Mouse (Mus musculus): Measurements from ENCODE around the gene Dock2. TPM values are rescaled to one million over a fixed set of nuclear protein-coding genes. Genes with fewer than 3 reads are reported as not detected.

The Dock2 gene
- total RNA-seq, 4 experiments from 2014 or later, result 3.1 to 13.1 (median 8.2) TPM

DNA sequence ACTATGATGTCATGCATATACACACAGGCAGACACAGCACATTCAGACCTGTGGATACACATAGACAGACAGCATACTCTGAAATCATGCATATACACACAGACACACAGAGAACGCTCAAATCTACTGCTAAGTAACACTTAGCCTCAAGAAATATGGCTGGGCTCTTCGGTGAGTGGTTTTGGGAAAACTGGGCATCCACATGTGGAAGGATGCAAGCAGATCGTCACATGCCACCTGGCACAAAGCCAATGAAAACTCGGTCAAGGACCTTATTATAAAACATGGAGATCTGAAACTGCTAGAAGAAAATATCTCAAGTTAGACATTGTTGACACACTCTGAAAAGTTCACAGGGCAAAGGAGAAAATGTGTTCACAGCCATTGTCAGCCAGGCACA is 255.7 kb downstream of the Dock2 start:
- DNase-seq (ENCODE audit: low spot score in 2 of 2), result no peak

DNA sequence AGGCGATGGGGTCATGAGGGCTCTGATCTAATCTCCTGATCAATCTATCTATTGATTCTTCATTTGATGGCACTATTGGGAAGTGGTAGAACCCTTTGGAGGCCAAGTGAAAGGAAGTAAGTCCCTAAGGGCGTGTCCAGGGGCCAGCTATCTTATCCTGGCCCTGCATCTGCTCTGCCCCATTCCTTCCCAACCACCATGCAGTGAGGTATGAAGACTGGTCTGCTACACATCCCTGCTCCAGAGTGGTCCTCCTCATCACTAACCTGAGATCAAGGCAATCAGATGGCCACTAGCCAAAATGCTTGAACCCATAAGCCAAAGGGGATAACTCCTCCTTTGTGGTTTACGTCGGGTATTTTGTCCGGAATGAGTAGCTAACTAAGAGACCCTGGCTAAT is 256.5 kb downstream of the Dock2 start:
- DNase-seq (ENCODE audit: low spot score in 2 of 2), result no peak

DNA sequence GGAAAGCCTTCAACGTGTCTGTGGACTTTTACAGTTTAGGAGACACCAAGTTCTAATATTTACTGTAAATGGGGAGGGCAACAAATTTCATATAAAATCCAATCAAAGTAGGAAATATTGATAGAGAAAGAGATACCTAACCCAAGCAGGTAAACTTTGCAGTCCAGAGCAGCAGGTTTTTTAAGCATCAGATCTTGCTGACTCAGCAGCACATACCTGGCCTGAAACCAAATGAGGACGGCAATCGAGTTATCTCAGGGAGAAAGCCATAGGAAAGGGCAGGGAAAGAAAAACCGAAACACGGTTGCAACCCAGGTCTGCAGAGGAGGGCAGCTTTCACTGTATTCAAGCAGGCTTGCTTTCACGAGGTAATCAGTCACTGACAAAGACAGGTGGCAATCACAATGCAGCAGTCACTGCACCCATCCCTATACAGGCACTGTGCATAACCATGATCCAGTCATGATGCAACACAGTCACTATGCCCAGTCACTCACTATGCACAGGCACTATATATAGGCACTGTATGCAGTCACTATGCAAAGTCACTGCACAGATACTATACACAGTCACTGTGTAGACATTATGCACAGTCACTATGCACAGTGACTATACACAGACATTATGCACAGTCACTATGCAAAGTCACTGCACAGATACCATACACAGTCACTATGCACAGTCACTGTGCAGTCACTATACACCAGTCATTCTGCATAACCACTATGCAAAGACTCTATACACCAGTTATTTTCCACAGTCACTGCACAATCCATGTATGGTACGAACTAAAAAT is 258.4 kb downstream of the Dock2 start:
- no peak for DNase-seq (ENCODE audit: low spot score in 2 of 2)

DNA sequence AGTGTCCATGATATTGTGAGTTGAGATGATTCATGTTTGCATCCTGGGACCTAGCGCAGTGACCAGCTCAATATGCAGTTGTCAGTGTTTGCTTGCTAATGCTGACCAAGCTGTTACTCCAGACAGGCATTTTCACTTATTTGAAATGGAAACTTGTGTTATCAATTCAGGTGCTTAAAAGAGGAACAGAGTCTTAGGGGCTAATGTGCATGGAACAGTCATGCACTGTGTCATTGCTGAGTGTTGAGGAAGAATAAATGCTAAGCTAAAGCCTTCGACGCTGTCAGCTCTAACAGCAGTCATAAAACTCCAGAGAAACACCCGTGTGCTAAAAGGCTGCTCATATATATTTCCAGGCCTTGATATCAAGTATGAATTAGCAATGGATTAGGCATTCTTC is 259.1 kb downstream of the Dock2 start:
- no peak for DNase-seq (ENCODE audit: low spot score in 2 of 2)

DNA sequence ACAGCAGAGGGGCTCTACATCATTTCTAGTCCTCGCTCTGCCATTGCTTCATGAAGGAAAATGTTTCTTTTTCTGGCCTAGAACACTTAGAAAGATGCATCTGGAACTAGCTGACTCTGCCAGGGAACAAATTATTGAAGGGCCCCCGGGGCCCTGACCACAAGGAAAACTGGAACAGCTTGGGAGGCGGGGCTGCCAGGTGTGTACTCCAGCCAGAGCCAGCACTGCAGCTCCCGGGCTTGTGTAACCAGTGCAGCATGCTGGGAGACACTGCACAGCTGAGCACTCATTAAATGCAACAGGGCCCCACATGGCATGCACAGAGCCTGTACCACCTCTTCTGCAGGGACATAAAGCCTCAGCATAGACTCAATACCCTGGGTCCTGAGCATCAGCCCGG is 265.1 kb downstream of the Dock2 start:
- DNase-seq (ENCODE audit: low spot score in 2 of 2), result no peak

DNA sequence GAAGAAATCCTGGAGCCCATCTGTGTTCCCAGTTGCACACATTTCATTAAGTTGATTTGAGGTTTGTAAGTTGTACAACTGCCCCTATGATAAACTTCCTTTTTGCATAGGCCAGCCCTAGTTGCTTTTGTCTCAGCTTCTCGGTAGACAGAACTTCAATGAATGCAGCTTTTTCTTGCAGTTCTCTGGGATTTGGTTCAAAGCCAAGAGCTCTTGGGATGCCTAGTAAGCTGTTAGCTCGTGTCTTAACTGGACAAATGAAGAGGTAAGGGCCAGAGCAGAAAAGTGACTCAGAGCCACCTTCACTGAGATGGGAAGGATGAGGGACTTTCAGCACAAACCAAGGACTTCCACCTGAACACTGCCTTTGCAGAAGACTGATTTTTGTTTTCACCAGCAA is 266.7 kb downstream of the Dock2 start:
- no peak for DNase-seq (ENCODE audit: low spot score in 2 of 2)

DNA sequence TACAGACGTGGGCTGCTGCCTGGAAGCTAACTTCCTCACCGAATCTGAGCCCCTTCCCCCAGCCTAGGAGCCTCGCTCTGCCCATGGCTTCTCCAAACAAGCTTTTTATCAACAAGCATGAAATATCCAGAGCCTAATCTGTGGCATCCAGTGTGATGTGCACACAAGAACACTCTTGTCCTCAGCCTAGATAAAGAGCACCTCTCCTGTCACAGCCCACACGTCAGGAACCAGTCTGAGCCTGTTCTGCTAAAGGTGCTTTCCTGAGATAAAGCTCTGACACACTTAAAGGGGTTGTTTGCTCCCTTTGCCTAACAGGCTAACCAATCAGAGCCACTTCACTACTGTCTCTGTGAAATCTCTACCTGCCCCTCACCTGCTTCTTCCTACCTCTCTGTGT is 268.4 kb downstream of the Dock2 start:
- DNase-seq (ENCODE audit: low spot score in 2 of 2), result no peak

DNA sequence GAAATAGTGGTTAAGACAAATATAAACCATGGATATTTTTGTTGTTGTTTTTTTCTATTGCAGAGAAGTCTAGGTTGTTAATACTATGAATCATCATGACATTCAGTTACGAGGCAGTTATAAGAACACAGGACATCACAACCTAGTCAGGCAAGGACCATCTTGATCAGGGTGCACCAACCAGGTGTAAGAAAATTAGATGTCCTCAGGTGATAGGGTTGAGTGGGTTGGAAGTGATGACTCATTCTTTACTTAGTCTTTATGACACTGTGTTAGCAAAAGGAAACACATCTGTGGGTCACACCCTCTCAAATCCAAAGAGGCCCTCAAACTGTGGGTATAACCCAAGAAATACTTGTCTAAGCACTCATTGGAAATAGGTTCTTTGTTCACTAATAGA is 277.3 kb downstream of the Dock2 start:
- no peak for DNase-seq (ENCODE audit: low spot score in 2 of 2)

DNA sequence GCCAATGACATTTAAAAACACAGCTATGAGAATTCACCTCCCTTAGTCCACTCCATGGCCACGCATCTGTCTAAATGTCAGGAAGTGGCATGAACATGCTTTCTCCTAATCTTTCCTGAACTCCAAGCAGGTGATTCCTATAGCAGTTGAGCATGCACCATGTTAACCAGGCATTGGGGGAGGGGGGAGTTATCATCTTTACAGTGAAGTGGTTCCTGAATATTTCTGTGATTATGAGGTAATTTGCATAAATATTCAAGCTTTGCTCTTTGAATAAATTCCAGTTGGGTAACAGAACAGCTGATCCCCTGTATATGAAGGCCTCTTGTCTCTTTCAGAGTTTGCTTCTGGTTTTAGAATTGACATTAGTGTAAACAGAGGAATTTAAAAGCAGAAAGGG is 284.0 kb downstream of the Dock2 start:
- DNase-seq (ENCODE audit: low spot score in 2 of 2), result no peak

DNA sequence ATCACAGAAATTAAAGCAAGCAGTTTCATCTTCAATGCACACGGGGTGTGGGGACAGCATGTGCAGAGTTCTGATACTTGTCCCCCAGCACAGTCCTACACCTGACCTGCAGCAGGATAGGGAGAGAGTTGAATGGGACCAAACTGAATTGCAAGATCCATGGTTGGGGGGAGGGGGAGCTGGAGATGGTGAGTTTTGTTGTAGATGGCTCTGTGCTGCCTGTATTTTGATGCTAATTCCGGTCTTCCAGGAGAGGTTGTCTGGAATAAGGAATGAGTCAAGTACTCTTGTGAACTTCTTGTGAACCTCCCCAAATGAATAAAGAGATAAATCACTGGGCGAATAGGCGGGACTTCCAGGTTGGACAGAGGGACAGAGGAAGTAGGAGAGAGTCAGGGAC is 289.0 kb downstream of the Dock2 start:
- no peak for DNase-seq (ENCODE audit: low spot score in 2 of 2)

DNA sequence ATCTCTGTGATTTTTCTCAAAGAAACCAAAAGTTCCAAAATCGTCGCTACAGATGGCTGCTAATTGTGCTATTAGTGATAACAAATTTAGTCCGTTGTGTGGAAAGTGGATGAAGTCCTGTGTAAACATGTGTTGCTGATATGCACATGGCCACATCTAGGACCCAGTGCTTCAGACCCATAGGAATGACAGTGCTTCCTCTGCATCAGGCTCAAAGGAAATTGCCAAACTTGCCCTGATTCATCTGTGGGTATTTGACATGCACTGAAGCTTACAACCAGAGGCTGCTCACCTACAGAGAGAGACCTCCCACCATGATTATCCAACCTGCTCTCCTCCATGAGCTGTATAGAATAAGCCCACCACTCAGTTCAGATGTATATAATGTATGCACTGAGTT is 290.7 kb downstream of the Dock2 start:
- DNase-seq (ENCODE audit: low spot score in 2 of 2), result no peak

DNA sequence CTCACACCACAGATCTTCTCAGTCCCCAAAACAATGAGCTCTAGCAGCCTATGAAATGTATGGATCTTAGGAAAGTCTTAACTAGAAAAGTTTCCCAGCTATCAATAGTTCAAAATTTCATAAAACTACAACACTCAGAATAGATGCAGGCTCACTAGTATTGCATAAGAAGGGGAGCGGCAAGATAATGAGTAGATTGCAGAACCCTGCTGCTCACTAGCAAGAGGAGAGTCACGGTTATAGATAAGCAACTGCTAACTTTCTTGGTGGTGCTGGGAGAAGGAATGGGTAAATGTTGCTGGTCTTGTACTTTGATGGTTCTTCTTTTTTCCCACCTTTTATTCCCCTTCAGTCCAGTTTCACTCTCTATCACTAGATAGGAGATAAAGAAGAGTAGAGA is 291.5 kb downstream of the Dock2 start:
- no peak for DNase-seq (ENCODE audit: low spot score in 2 of 2)

DNA sequence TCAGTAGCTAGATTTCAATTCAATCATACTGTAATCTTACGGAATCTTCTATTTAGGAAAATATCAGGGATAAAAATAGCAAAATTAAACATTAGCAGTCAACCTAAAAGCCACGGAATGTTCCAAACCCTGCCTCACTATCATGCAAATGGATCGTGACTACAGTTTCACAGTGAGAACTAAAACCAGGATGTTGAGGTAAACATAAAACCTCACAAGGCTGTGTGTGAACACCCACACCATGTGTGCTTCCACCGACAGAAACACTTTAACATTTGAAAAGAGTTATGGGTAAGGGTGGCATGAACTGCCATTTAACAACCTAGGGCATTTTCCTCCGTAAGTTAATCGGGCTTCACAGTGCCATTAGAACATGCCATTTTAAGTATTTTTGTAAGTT is 294.1 kb downstream of the Dock2 start:
- no peak for DNase-seq (ENCODE audit: low spot score in 2 of 2)

DNA sequence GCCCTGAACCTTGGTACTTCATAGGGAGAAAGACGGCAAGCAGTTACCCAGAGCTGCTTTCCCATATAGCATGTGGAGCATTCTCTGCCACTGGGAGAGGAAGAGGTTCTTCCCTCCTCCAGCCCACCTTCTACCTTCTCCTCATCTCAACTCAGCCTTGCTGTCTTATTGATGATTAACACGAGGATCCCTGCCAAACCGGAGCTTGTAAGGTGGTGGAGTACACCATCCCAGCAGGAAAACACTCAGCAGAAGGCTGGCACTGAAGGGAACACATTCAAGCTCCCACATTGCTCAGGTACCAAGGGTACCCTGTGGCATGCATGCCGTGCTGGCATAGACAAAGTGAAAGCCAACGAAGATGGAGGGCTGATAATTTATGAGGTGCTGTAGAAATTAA is 304.4 kb downstream of the Dock2 start:
- no peak for DNase-seq (ENCODE audit: low spot score in 2 of 2)

DNA sequence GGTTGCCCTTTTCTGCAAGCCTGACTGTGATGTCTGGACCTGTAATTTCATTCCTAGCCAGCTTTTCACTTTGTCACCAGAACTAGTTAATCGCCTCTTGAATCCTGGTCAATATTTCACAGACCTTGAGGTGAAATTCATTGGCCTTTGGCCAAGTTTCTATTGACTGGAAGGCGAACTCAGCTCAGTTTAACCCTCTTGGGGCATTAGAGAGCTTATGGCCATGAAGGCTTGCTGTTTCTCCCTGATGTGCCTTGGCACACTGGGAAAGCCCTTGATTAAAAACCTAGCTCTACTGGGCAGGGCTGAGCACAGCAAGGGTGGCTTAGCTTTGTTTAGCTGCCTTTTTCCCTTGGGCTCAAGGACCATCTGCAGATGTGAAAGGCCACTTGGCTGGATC is 313.9 kb downstream of the Dock2 start:
- no peak for DNase-seq (ENCODE audit: low spot score in 2 of 2)

DNA sequence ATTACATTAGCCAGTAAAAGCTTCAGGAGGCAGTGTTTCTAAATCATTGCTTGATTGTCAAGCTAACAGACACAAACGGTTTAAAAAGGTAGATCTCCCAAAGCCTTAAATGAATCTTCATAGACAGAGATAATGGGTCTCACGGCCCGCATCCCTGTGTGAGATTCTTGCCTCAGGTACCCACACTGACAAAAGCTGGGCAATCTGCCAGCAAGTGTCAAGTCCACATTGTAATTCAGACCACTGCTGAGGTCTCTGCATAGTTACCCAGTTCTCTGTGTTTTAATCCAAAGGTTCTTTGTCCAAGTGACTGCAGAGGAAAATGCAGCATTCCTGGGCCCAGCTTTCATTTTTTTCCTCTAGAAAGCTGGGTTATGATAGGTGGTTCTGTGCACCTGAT is 315.1 kb downstream of the Dock2 start:
- DNase-seq (ENCODE audit: low spot score in 2 of 2), result no peak

DNA sequence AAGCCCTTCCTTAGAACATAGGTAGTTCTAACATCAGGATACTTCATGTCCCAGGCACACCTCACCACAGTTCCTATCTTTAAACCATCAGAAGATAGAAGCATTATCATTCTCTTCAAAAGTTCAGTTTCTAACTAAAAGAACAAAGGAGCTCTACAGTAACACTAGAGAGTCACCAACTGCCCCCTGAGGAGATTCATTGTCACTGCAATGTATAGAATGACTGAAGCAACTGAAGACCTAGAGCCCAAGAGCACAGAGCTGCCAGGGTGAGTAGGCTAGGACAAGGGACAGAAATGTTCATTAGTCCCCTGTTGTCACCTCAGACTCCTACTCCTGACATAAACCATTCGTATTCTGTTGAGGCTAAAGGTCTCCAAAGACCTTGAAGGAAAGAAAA is 316.6 kb downstream of the Dock2 start:
- no peak for DNase-seq (ENCODE audit: low spot score in 2 of 2)

DNA sequence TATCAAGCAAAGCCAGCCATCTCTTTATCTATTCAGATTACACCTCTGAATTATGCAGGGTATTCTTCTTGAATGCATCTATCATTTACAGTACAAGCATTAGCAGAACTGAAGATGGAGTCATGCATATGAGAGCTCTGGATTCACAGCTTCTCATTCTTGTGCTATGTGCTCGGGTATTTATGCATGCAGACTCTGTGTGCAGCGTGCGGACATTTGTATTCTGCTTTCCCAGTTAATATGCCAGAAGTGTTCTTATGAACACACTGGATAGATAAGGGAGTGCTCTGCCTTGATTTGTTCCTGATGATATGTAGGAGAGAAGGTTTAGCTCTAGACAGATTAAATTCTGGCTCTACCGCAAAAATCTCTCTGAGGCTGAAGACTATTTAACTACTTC is 333.7 kb downstream of the Dock2 start:
- DNase-seq (ENCODE audit: low spot score in 2 of 2), result no peak

DNA sequence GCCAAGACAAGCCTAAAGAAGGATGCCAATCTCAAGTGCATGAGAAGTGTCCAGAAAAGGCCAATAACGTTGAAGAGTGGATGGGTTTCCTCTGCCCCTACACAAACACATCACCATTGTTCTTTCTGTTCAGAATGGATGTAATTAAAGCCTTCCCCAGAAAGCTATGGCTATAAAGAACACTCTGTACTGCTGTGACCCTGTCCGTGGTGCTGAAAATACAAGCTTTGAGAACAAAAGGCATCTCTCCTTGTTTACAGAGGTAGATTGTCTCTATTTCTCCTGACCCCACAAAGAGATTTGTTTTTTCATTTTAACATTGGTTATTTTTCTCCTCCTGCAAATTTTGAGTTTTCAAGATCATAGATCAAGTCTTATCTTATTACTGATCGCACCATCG is 335.8 kb downstream of the Dock2 start:
- DNase-seq (ENCODE audit: low spot score in 2 of 2), result no peak

DNA sequence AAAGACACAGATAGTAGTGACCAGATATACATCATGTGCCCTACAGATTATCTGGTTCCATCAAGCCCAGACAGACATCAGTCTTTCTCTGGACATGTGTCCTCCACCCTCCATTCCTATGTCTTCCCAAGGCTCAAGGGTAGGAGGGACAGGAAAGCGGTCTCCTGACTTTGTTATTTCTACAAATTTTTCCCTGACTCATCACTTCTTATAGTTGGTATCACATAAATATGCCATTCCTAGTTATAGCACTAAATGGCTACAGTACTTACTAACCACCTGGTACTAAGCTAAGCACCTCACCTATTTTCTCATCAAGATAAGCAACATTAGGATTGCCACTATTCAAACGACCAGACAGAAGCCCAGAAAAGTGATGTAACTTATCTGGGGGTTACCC is 345.3 kb downstream of the Dock2 start:
- DNase-seq (ENCODE audit: low spot score in 2 of 2), result no peak

DNA sequence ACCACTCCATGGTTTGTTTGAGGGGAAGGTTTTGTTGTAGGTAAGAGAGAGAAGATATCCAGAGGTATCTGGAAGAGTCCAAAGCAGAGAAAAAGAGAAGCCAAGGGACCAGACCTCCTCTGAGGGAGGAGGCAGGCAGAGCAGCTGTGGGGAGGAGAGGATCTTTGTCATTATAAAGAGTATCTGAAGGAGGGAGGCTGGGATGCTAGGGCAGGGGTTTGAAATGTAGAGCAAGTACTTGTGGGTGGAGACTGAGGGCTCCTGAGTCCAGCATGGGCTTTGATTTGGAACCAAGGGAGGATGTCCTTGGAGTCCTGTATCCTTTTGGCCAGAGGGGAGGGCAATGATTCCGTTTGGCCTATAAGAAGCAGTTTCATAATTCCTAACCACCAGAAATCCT is 346.2 kb downstream of the Dock2 start:
- DNase-seq (ENCODE audit: low spot score in 2 of 2), result no peak

DNA sequence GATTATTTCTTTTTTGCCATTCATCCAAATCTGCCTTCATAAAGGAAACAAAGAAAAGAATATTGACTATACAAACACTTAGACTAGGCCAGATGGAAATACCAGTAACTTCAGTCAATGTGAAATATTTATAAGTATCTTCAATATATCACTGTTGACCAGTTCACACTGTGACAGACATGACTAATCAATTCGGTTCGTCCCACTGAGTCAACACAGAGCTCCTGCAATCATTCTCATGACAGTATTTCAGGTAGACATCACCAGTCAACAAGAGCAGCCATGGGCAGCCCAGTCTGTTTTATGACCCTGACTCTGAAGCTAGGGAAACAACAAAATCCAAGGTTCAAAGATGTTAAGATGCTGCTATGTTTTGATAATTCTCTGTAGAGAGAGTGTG is 351.7 kb downstream of the Dock2 start:
- DNase-seq (ENCODE audit: low spot score in 2 of 2), result no peak

DNA sequence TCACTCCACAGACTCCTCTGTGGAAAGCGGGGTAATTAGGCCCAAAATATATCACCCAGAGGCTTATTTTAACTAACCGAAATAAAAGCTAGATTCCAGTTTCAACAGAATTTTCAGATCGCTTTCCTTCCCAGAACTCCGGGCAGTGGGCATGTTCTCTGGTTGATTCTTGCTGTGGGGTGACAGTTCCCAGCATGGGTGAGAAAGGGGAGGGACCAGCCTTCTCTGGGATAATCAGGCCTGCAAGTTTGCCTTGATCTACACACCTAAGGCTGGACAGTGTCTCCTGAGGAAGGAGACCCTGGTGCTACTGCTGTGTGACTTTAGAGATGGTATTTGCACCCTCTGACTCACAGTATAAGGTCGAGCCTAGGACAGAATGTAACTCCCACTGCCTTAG is 352.3 kb downstream of the Dock2 start:
- no peak for DNase-seq (ENCODE audit: low spot score in 2 of 2)

DNA sequence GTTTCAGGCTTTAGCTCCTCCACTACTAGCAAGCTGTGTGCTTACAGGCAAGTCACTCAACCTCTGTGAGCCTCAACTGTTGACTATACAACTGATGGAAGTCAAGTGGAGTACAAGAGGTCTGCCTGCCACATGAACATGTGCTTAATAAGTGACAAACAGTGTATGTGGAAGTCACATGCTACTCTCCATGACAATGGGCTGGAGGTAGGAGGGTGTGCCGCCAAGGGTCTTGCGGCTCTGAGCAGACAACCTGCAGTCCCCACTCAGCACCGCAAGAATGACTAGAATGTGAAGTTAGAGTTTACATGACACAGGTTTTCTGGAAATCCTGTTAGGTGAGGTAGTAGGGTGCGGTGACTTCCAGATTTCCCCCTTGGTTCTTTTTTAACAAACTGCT is 352.8 kb downstream of the Dock2 start:
- no peak for DNase-seq (ENCODE audit: low spot score in 2 of 2)

Data from layer of hippocampus, adult 8-10 months (tissue).